Mouse (Mus musculus) retina, embryonic 14.5 days (tissue): ENCODE results near the gene 1700011L22Rik.

Experiments used
- DNase-seq: peaks from one replicate; pipeline ENCODE4 v3.0.0-alpha.2; 2015; ENCODE audit warnings: low spot score

Gene 1700011L22Rik

DNA sequence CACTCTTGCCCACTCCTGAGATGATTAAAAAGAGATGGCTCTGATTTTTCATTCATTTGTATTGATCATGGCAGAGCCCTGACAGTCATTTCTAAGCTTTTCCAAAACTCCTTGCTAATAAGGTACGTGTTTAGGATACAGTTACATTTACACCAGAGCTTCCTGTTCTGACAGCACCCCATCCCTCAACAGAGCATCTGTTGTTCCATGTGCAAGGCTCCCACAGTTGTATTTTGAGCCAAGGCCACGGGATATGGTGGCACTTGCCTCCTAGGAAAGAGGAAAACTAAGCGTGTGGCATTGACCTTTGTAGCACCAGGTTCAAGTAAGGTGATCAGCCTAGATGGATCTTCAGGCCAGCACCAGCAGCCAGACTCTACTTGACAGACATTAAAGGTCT, 83.1 kb downstream of the 1700011L22Rik start:
- DNase-seq = no peak

DNA sequence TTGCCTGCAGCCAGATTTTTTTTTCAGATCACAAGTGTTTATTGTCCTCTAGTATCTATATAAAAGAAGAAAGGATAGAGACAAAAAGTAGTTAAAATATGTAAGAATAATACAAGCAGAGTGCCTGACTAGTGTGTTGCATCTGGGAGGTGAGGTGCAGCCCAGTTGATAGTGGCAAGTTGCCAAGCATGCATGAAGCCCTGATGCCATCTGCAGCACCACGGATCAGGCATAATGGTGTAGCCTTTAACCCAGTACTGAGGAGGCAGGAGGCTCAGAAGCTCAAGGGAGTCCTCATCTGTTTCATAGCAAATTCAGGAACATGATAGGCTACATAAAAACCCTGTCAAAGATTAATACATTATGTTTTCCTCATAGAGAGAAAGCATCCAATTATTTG, 84.0 kb downstream of the 1700011L22Rik start:
- DNase-seq = no peak

DNA sequence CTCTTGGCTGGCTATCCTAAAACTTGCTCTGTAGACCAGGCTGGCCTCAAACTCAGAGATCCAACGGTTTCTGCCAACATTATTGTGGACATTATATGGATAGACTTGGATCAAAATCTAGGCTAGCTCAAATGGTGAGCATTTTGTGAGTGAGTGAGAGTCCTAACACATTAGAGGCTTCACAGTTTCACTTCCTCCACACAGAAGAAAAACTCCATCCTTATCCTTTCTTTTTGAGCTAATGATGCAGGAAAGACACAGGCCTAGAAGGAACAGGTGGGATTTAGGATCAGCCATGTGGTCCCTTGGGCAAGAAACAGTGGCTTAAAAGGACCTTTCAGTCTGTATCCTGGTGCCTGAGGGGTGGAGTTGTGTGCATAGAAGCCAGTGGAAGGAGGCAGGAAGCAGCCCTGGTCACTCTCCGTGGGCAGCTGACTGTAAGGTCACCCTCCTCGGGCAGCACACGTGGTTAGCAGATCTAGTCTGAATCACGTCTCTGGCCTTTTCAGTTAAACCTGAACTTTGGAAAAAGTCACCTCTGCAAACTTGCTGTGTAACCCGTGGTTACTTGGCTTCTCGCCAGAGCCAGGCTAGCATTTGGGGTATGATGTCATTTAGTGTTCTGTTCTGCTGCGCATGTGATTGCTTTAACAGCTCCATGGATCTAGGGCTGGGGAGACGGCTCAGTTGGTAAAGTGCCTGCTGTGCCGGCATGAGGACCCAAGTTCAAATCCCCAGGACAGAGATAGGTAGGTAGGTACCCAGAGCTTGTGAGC, 85.6 kb downstream of the 1700011L22Rik start:
- DNase-seq = no peak

DNA sequence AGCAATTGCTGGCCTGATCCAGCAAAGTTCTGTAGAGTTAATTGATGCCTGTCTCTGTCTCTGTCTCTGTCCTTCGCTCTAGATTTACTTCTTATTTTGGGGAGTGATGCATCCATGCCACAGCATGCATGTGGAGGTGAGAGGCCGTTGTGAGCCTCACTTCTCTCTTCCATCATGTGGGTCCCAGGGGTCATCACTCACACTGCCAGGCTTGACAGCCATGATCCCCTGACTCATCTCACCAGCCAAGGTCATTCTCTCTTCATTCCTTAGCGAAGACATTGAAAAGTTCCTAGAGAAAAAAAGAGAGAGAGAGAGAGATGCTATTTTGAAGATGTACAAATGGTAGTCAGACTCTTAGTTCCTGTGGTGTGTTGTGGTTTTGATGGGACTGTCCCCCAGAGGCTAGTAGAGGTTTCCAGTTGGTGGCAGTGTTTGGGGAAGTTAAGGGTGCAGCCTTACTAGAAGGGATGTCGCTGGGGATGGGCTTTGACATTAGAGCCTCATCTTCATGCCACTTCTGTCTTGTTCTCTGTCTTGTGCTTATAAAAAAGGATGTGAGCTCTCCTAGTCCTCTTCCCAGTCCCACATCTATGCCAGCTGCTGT, 87.1 kb downstream of the 1700011L22Rik start:
- DNase-seq = no peak
